Mouse (Mus musculus) cerebellum, adult 2 months (tissue): ENCODE data around the gene Rangrf.

ENCODE experiments used
- CTCF ChIP-seq: fragments of 200-500 bp; IDR thresholded peaks from 2 replicates; pipeline ENCODE4 v1.5.1; 2011; ENCODE audit warnings: low read depth, mild to moderate bottlenecking, control low read depth, low read length, moderate library complexity, borderline replicate concordance; ENCODE audit not compliant: insufficient read depth
- POLR2A ChIP-seq: fragments of 200-500 bp; IDR thresholded peaks from 2 replicates; pipeline ENCODE4 v1.6.1; 2011; ENCODE audit warnings: low read length, control low read depth, borderline replicate concordance; ENCODE audit not compliant: insufficient read depth

DNA sequence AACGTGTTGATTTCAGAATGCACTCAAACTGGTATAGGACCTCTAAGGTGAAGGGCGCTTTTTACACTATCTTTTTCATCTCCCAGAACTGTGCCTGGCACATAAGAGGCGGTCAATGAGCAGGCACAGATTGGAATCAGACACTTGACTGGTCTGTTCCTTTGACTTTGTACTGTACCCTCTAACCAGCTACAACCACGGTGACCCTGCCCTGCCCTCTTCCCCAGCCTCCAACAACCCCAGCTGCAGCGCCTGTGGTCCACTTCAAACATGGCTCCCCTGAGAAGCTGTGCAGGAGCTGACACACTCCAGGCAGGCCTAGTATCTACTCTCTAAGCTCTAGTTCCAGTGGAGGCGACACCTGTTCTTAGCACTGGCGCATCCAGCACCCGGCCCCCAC is 32.3 kb downstream of the Rangrf start:
- TF ChIP-seq CTCF (no peak), POLR2A (no peak)
